Mouse (Mus musculus) stomach, embryonic 15.5 days (tissue): ENCODE measurements around the gene Zfp566. TPM values are rescaled to one million over a fixed set of nuclear protein-coding genes. Genes with fewer than 3 reads are reported as not detected.
"Not testable (repeated sequence)": the region's sequence is repeated elsewhere in the genome, so short reads cannot be mapped to it uniquely, and the experiment has no call there.

Experiments
- ATAC-seq: fragments of 200-750 bp; cut with Nextera tagmentation; 2 replicates; pipeline ENCODE4 v1.8.0; 2017; ENCODE audit warnings: low read depth, moderate number of reproducible peaks, moderate TSS enrichment; ENCODE audit not compliant: insufficient read depth, low FRiP score
- H3K27ac ChIP-seq: fragments of 300-500 bp; sonication (generic); 2 replicates; pipeline ENCODE4 v1.5.1; 2015; ENCODE audit warnings: mild to moderate bottlenecking, inconsistent platforms
- H3K27me3 ChIP-seq: fragments of 300-500 bp; sonication (generic); replicated peaks from 2 replicates; pipeline ENCODE4 v1.6.1; 2015; ENCODE audit warnings: inconsistent platforms
- H3K36me3 ChIP-seq: fragments of 300-500 bp; sonication (generic); 2 replicates; pipeline ENCODE4 v1.6.1; 2015; ENCODE audit warnings: inconsistent platforms
- H3K4me1 ChIP-seq: fragments of 300-500 bp; sonication (generic); 2 replicates; pipeline ENCODE4 v1.6.1; 2015; ENCODE audit warnings: inconsistent platforms
- H3K4me2 ChIP-seq: fragments of 300-500 bp; sonication (generic); 2 replicates; pipeline ENCODE4 v1.6.1; 2015; ENCODE audit warnings: mild to moderate bottlenecking, inconsistent platforms
- H3K4me3 ChIP-seq: fragments of 300-500 bp; sonication (generic); replicated peaks from 2 replicates; pipeline ENCODE4 v1.5.1; 2015; ENCODE audit warnings: inconsistent platforms
- H3K9ac ChIP-seq: fragments of 300-500 bp; sonication (generic); 2 replicates; pipeline ENCODE4 v1.6.1; 2015; ENCODE audit warnings: inconsistent platforms
- H3K9me3 ChIP-seq: fragments of 300-500 bp; sonication (generic); 2 replicates; pipeline ENCODE4 v1.6.1; 2016; ENCODE audit warnings: inconsistent platforms
- WGBS: fragments of 180-500 bp; shearing (Covaris S2); methylation state at CpG from one replicate; pipeline ENCODE4 v1.1.7; 2015; 5-methylcytosine and 5-hydroxymethylcytosine counted together
- polyA plus RNA-seq: library from polyadenylated mRNA; unstranded; fragments of >200 nt; fragmentation: Nextera tagmentation; extraction: Ambion mirVana; gene quantifications from 2 replicates; pipeline ENCODE4 v1.2.1, GENCODE M21; 2015

The Zfp566 gene
- 6.7 and 8.3 TPM in 2 replicates for polyA plus RNA-seq

- Histone ChIP-seq H3K4me2 (peak within 1 kb of the TSS; percentile 77), H3K36me3 (peaks cover 4% of the 10 kb centered on the region; the same call in 1 of the 2 replicates), H3K27ac (peak within 1 kb of the TSS; percentile 88), H3K4me3 (peak within 1 kb of the TSS; percentile 69), H3K9me3 (no peaks in the 10 kb centered on the region), H3K27me3 (no peaks in the 10 kb centered on the region), H3K9ac (peak within 1 kb of the TSS; percentile 49; the same call in 1 of the 2 replicates), H3K4me1 (peaks cover 17% of the 10 kb centered on the region)
- under 1% methylated on average over 40 of the region's 40 CpGs for WGBS
- ATAC-seq, result peak; percentile 93
Measured at GRCm38 (mm10) chr7:30090092-30090969, at the start of gene Zfp566, which contains the start of gene Gm26920. Gene Zfp566 (minus strand): TSS chr7:30090527. Gene Gm26920 (minus strand): TSS chr7:30090410.

GRCm38 (mm10) chr7:30136826-30137225 lies 46.5 kb upstream of the Zfp566 start:
- 83% methylated on average over 10 of the region's 10 CpGs for WGBS
- H3K4me1 ChIP-seq, result no peaks in the 10 kb centered on the region
- no peak overlapping the region for H3K4me2 ChIP-seq
- H3K27me3 ChIP-seq, result no peaks in the 10 kb centered on the region
- ATAC-seq, result no peak
- H3K9ac ChIP-seq, result no peak overlapping the region
- peaks cover 3% of the 10 kb centered on the region; the same call in 1 of the 2 replicates for H3K9me3 ChIP-seq
- no peak overlapping the region for H3K4me3 ChIP-seq
- H3K27ac ChIP-seq, result no peak overlapping the region
- H3K36me3 ChIP-seq, result peaks cover 40% of the 10 kb centered on the region

- peaks cover 31% of the 10 kb centered on the region for H3K36me3 ChIP-seq
- peaks cover 3% of the 10 kb centered on the region; the same call in 1 of the 2 replicates for H3K9me3 ChIP-seq
- H3K9ac ChIP-seq, result no peak overlapping the region
- no peak overlapping the region for H3K27ac ChIP-seq
- H3K4me3 ChIP-seq, result no peak overlapping the region
- WGBS, result 90% methylated on average over 4 of the region's 4 CpGs
- ATAC-seq, result no peak
- no peaks in the 10 kb centered on the region for H3K27me3 ChIP-seq
- H3K4me1 ChIP-seq, result no peaks in the 10 kb centered on the region
- no peak overlapping the region for H3K4me2 ChIP-seq
Measured at GRCm38 (mm10) chr7:30132396-30132795, 42.1 kb upstream of the Zfp566 start.

- H3K36me3 ChIP-seq, result peaks cover 26% of the 10 kb centered on the region
- WGBS, result 90% methylated on average over 8 of the region's 8 CpGs
Measured at GRCm38 (mm10) chr7:30129900-30130299, 39.6 kb upstream of the Zfp566 start.

GRCm38 (mm10) chr7:30122188-30122530 lies 31.8 kb upstream of the Zfp566 start:
- H3K4me1 ChIP-seq, result no peaks in the 10 kb centered on the region
- no peaks in the 10 kb centered on the region for H3K9me3 ChIP-seq
- peak overlapping the region; percentile 76 for H3K27ac ChIP-seq
- ATAC-seq, result peak; percentile 25; the same call in 1 of the 2 replicates
- H3K36me3 ChIP-seq, result no peaks in the 10 kb centered on the region; the same call in 1 of the 2 replicates
- WGBS, result 4% methylated on average over 15 of the region's 15 CpGs
- H3K4me3 ChIP-seq, result peak overlapping the region; percentile 69
- H3K27me3 ChIP-seq, result no peaks in the 10 kb centered on the region
- H3K4me2 ChIP-seq, result peak overlapping the region; percentile 89
- peak overlapping the region; percentile 50; the same call in 1 of the 2 replicates for H3K9ac ChIP-seq

More at GRCm38 (mm10) chr7:30129900-30130299, 39.6 kb upstream of the Zfp566 start:
- H3K4me3 ChIP-seq, result no peak overlapping the region
- no peaks in the 10 kb centered on the region for H3K4me1 ChIP-seq
- no peaks in the 10 kb centered on the region for H3K27me3 ChIP-seq
- H3K9me3 ChIP-seq, result peaks cover 3% of the 10 kb centered on the region; the same call in 1 of the 2 replicates
- H3K9ac ChIP-seq, result no peak overlapping the region
- no peak overlapping the region for H3K4me2 ChIP-seq
- no peak overlapping the region for H3K27ac ChIP-seq
- no peak for ATAC-seq

- under 1% methylated on average over 61 of the region's 61 CpGs for WGBS
- H3K4me2 ChIP-seq, result peak within 1 kb of the TSS; percentile 89
- peak; percentile 92 for ATAC-seq
- no peaks in the 10 kb centered on the region for H3K4me1 ChIP-seq
- no peaks in the 10 kb centered on the region for H3K36me3 ChIP-seq
- H3K9ac ChIP-seq, result peak within 1 kb of the TSS; percentile 50
- peak within 1 kb of the TSS; percentile 76 for H3K27ac ChIP-seq
- no peaks in the 10 kb centered on the region for H3K9me3 ChIP-seq
- H3K27me3 ChIP-seq, result no peaks in the 10 kb centered on the region
- peak within 1 kb of the TSS; percentile 69 for H3K4me3 ChIP-seq
Measured at GRCm38 (mm10) chr7:30121308-30122187, 31.2 kb upstream of the Zfp566 start, which contains the start of gene Zfp382. Gene Zfp382 (plus strand): TSS chr7:30121942.

- H3K27me3 ChIP-seq, H3K4me1 ChIP-seq, H3K4me3 ChIP-seq, H3K36me3 ChIP-seq, H3K9ac ChIP-seq, H3K27ac ChIP-seq, ATAC-seq, H3K9me3 ChIP-seq, H3K4me2 ChIP-seq: not testable (repeated sequence)
- 94% methylated on average over 12 of the region's 12 CpGs for WGBS
Measured at GRCm38 (mm10) chr7:30117935-30118334, 27.6 kb upstream of the Zfp566 start.

GRCm38 (mm10) chr7:30116076-30116475 lies 25.7 kb upstream of the Zfp566 start:
- no peak for ATAC-seq
- Histone ChIP-seq H3K4me3 (no peak overlapping the region), H3K4me1 (no peaks in the 10 kb centered on the region), H3K36me3 (no peaks in the 10 kb centered on the region), H3K27ac (no peak overlapping the region), H3K4me2 (no peak overlapping the region), H3K9me3 (no peaks in the 10 kb centered on the region), H3K27me3 (no peaks in the 10 kb centered on the region), H3K9ac (no peak overlapping the region)
- 89% methylated on average over 5 of the region's 5 CpGs for WGBS

GRCm38 (mm10) chr7:30099297-30099696 lies 9.0 kb upstream of the Zfp566 start:
- ATAC-seq, result no peak
- H3K4me3 ChIP-seq, result no peak overlapping the region
- H3K4me1 ChIP-seq, result peaks cover 13% of the 10 kb centered on the region
- WGBS, result 91% methylated on average over 13 of the region's 13 CpGs
- no peak overlapping the region for H3K4me2 ChIP-seq
- H3K36me3 ChIP-seq, result peaks cover 45% of the 10 kb centered on the region
- H3K27me3 ChIP-seq, result no peaks in the 10 kb centered on the region
- H3K27ac ChIP-seq, result no peak overlapping the region
- no peak overlapping the region for H3K9ac ChIP-seq
- H3K9me3 ChIP-seq, result no peaks in the 10 kb centered on the region

GRCm38 (mm10) chr7:30095551-30096125 lies 5.3 kb upstream of the Zfp566 start:
- ATAC-seq, result no peak
- 3% methylated on average over 5 of the region's 5 CpGs for WGBS
- Histone ChIP-seq H3K4me3 (peak overlapping the region; percentile 77), H3K27me3 (no peaks in the 10 kb centered on the region), H3K9me3 (no peaks in the 10 kb centered on the region), H3K4me2 (peak overlapping the region; percentile 64), H3K4me1 (peaks cover 21% of the 10 kb centered on the region), H3K9ac (peak overlapping the region; percentile 48; the same call in 1 of the 2 replicates), H3K27ac (no peak overlapping the region), H3K36me3 (peaks cover 18% of the 10 kb centered on the region)
